Mouse (Mus musculus): ENCODE measurements around the gene Upb1. TPM values are rescaled to one million over a fixed set of nuclear protein-coding genes. Genes with fewer than 3 reads are reported as not detected.
"Not testable (repeated sequence)": the region's sequence is repeated elsewhere in the genome, so short reads cannot be mapped to it uniquely, and the experiment has no call there.

Gene Upb1
- total RNA-seq, 2 experiments from 2014 or later = 0.53 to 0.76 TPM

- intact Hi-C loops (cut with DNase I) = no loop called here
- no peak for DNase-seq (ENCODE audit: low spot score in 2 of 2)
Observed at GRCm38 (mm10) chr10:75447489-75447888, 46.6 kb downstream of the Upb1 start.

GRCm38 (mm10) chr10:75448806-75449420 is 48.0 kb downstream of the Upb1 start:
- no peak for DNase-seq (ENCODE audit: low spot score in 2 of 2)
- intact Hi-C loops (cut with DNase I) = no loop called here

GRCm38 (mm10) chr10:75450331-75450730 is 49.4 kb downstream of the Upb1 start:
- intact Hi-C loops (cut with DNase I) = no loop called here
- DNase-seq (ENCODE audit: low spot score in 2 of 2) = no peak

GRCm38 (mm10) chr10:75451036-75451786 is 50.3 kb downstream of the Upb1 start:
- intact Hi-C loops (cut with DNase I) = no loop called here
- DNase-seq (ENCODE audit: low spot score in 2 of 2) = no peak

- DNase-seq (ENCODE audit: low spot score in 2 of 2); intact Hi-C loops (cut with DNase I): not testable (repeated sequence)
Observed at GRCm38 (mm10) chr10:75456061-75456831, 55.3 kb downstream of the Upb1 start.

- DNase-seq (ENCODE audit: low spot score in 2 of 2) = no peak
- intact Hi-C loops (cut with DNase I) = no loop called here
Observed at GRCm38 (mm10) chr10:75457852-75458251, 56.9 kb downstream of the Upb1 start.

- intact Hi-C loops (cut with DNase I) = no loop called here
- DNase-seq (ENCODE audit: low spot score in 2 of 2) = no peak
Observed at GRCm38 (mm10) chr10:75458329-75458728, 57.4 kb downstream of the Upb1 start.

- no peak for DNase-seq (ENCODE audit: low spot score in 2 of 2)
- intact Hi-C loops (cut with DNase I) = no loop called here
Observed at GRCm38 (mm10) chr10:75462728-75463127, 61.8 kb downstream of the Upb1 start.

- intact Hi-C loops (cut with DNase I) = no loop called here
- peak in 1 of 2 experiments; percentile 51 for DNase-seq (ENCODE audit: low spot score in 2 of 2)
Observed at GRCm38 (mm10) chr10:75465781-75466550, 65.1 kb downstream of the Upb1 start.

- DNase-seq (ENCODE audit: low spot score in 2 of 2) = no peak
- intact Hi-C loops (cut with DNase I) = no loop called here
Observed at GRCm38 (mm10) chr10:75473411-75473810, 72.5 kb downstream of the Upb1 start.

GRCm38 (mm10) chr10:75474571-75474970 is 73.7 kb downstream of the Upb1 start:
- intact Hi-C loops (cut with DNase I) = no loop called here
- DNase-seq (ENCODE audit: low spot score in 2 of 2) = no peak

- intact Hi-C loops (cut with DNase I); DNase-seq (ENCODE audit: low spot score in 2 of 2): not testable (repeated sequence)
Observed at GRCm38 (mm10) chr10:75475139-75475850, 74.4 kb downstream of the Upb1 start.

- intact Hi-C loops (cut with DNase I) = no loop called here
- DNase-seq (ENCODE audit: low spot score in 2 of 2) = no peak
Observed at GRCm38 (mm10) chr10:75477034-75477433, 76.1 kb downstream of the Upb1 start.

- DNase-seq (ENCODE audit: low spot score in 2 of 2) = no peak
- intact Hi-C loops (cut with DNase I) = no loop called here
Observed at GRCm38 (mm10) chr10:75479955-75480354, 79.0 kb downstream of the Upb1 start.

GRCm38 (mm10) chr10:75481703-75482102 is 80.8 kb downstream of the Upb1 start:
- DNase-seq (ENCODE audit: low spot score in 2 of 2) = no peak
- intact Hi-C loops (cut with DNase I) = no loop called here

GRCm38 (mm10) chr10:75482271-75482670 is 81.4 kb downstream of the Upb1 start:
- no peak for DNase-seq (ENCODE audit: low spot score in 2 of 2)
- intact Hi-C loops (cut with DNase I) = no loop called here

GRCm38 (mm10) chr10:75482919-75483483 is 82.1 kb downstream of the Upb1 start:
- no peak for DNase-seq (ENCODE audit: low spot score in 2 of 2)
- intact Hi-C loops (cut with DNase I) = no loop called here

- intact Hi-C loops (cut with DNase I) = no loop called here
- no peak for DNase-seq (ENCODE audit: low spot score in 2 of 2)
Observed at GRCm38 (mm10) chr10:75484066-75484465, 83.2 kb downstream of the Upb1 start.

- DNase-seq (ENCODE audit: low spot score in 2 of 2) = no peak
- intact Hi-C loops (cut with DNase I) = loop anchor here (5.0 kb wide), 1 partner anchor 232 kb away; no protein-coding TSS in a partner anchor
Observed at GRCm38 (mm10) chr10:75484767-75485166, 83.9 kb downstream of the Upb1 start.

All from left cerebral cortex, postnatal 25 days (tissue).